In the genomic region with DNA sequence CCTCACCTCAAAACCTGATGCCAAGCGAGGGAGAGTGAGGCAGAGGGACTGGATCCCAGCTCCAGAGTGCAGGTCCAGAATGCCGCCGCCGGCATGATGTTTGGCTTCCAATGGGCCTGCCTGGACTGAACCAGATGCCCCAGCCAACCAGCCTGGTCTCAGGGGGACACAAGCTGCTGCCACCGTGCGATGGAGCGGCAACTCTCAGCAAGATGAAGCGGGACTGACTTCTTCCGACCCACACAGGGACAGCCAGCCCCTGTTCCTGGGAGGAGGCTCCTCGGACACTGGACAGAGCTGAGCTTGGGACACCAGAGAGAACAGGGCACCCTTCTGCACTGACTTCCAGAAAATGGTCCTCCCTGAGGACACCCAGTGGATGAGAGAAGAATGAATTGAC, we compare ENCODE assay signal across 15 mouse cellular contexts. TPM values are rescaled to one million over a fixed set of nuclear protein-coding genes. Genes with fewer than 3 reads are reported as not detected.
DNase-seq lines count a peak whose midpoint lies in the region; ATAC-seq and TF ChIP-seq lines count a peak whose summit lies in the region.
"Had no signal": no experiment of that assay in that cellular context is flagged by ENCODE, and none has a peak within 500 bp of the region (broad histone marks: within the 10 kb centered on the region; RNA-seq: fewer than 3 reads in every experiment).

No protein-coding gene starts in this region.

- DNase-seq in cerebellum, adult 9-11 months, result peak; percentile 27
- no peak for DNase-seq in cerebellum, adult 9-10 months
- DNase-seq in midbrain, embryonic 10.5 days (ENCODE audit: low spot score), result no peak
- no peak for DNase-seq in midbrain, postnatal 0 days (ENCODE audit: low spot score)
- no peak for DNase-seq in ES-E14 (ENCODE audit: low read depth, low spot score)
- no peak for DNase-seq in gastrocnemius, postnatal 36 days
- DNase-seq: cerebellum, adult 11-12 months; heart, postnatal 4 days; lung, postnatal 14 days; right cerebral cortex, postnatal 14 days had no signal

- peak; percentile 11; the same call in 1 of the 2 replicates for TF ChIP-seq CTCF in intestine, postnatal 0 days (IDR thresholded peaks at IDR 0.05; ENCODE audit: low read depth)
- no peak for TF ChIP-seq CTCF in midbrain, postnatal 0 days (IDR thresholded peaks at IDR 0.05)

- intact Hi-C loops in gastrocnemius, postnatal 36 days (cut with DNase I), result no loop called here

- H3K27me3 ChIP-seq in intestine, postnatal 0 days (replicated peaks; ENCODE audit: control insufficient read depth, insufficient read depth, low read length), result no peaks in the 10 kb centered on the region
- no peaks in the 10 kb centered on the region for H3K27me3 ChIP-seq in intestine, embryonic 16.5 days (replicated peaks; ENCODE audit: control insufficient read depth, insufficient read depth, low read length)
- H3K27me3 ChIP-seq in midbrain, embryonic 10.5 days (ENCODE audit: low read depth, poor library complexity, severe bottlenecking), result no peaks in the 10 kb centered on the region
- no peaks in the 10 kb centered on the region for H3K27me3 ChIP-seq in midbrain, postnatal 0 days (ENCODE audit: insufficient read depth, low read length)
- H3K27me3 ChIP-seq: kidney, embryonic 15.5 days; limb, embryonic 12.5 days; liver, embryonic 15.5 days had no signal

- no peak overlapping the region for H3K4me3 ChIP-seq in intestine, postnatal 0 days (ENCODE audit: low read depth, low read length)
- H3K4me3 ChIP-seq in intestine, embryonic 16.5 days (ENCODE audit: low read length), result no peak overlapping the region
- H3K4me3 ChIP-seq in midbrain, embryonic 10.5 days, result no peak overlapping the region
- no peak overlapping the region for H3K4me3 ChIP-seq in midbrain, postnatal 0 days (ENCODE audit: low read depth, low read length)
- H3K4me3 ChIP-seq in ES-E14 (ENCODE audit: insufficient read depth in 1 of 2, low read depth in 1 of 2, low read length in 2 of 2, poor library complexity in 1 of 2, severe bottlenecking in 1 of 2), result peak overlapping the region; percentile 20 to 46; a peak in 3 of 4 replicates
- H3K4me3 ChIP-seq: kidney, embryonic 15.5 days; limb, embryonic 12.5 days; liver, embryonic 15.5 days had no signal

- 0 out of 2 replicates have a peak, but pooled peaks cover 14% of the 10 kb centered on the region for H3K36me3 ChIP-seq in intestine, postnatal 0 days (ENCODE audit: control insufficient read depth, insufficient read depth)
- no peaks in the 10 kb centered on the region for H3K36me3 ChIP-seq in intestine, embryonic 16.5 days (ENCODE audit: control insufficient read depth, insufficient read depth, low read length)
- H3K36me3 ChIP-seq in midbrain, embryonic 10.5 days, result peaks cover 64% of the 10 kb centered on the region
- peaks cover 17% of the 10 kb centered on the region for H3K36me3 ChIP-seq in midbrain, postnatal 0 days (ENCODE audit: insufficient read depth, low read length)
- H3K36me3 ChIP-seq in ES-E14 (ENCODE audit: control insufficient read depth, insufficient read depth, low read length, poor library complexity, severe bottlenecking), result peaks cover 11% of the 10 kb centered on the region; the same call in 1 of the 2 replicates

- H3K4me1 ChIP-seq in intestine, postnatal 0 days (replicated peaks; ENCODE audit: control insufficient read depth, insufficient read depth, low read length), result peaks cover 2% of the 10 kb centered on the region; the same call in 1 of the 2 replicates
- peaks cover 22% of the 10 kb centered on the region for H3K4me1 ChIP-seq in intestine, embryonic 16.5 days (ENCODE audit: control insufficient read depth, insufficient read depth, low read length)
- peaks cover 9% of the 10 kb centered on the region for H3K4me1 ChIP-seq in midbrain, embryonic 10.5 days
- H3K4me1 ChIP-seq in midbrain, postnatal 0 days (ENCODE audit: insufficient read depth, low read length), result no peaks in the 10 kb centered on the region
- H3K4me1 ChIP-seq in ES-E14 (ENCODE audit: control insufficient read depth in 2 of 2, insufficient read depth in 2 of 2, low read length in 2 of 2, poor library complexity in 1 of 2), result peaks cover 3 to 42% of the 10 kb centered on the region in 2 experiments; a peak in 3 of 4 replicates

- in situ Hi-C loops in ES-E14 (cut with MboI; ENCODE audit: low sequenced_read_pairs in 2 of 2, unreplicated experiment in 2 of 2), result no loop called here

- no peak for ATAC-seq in intestine, postnatal 0 days
- ATAC-seq in intestine, embryonic 16.5 days, result no peak
- no peak for ATAC-seq in midbrain, postnatal 0 days (ENCODE audit: low FRiP score)

- no peak overlapping the region for H3K27ac ChIP-seq in intestine, postnatal 0 days (ENCODE audit: low read depth, low read length)
- no peak overlapping the region for H3K27ac ChIP-seq in intestine, embryonic 16.5 days (ENCODE audit: low read length)
- H3K27ac ChIP-seq in midbrain, embryonic 10.5 days (replicated peaks), result peak overlapping the region; percentile 55; the same call in 1 of the 2 replicates
- H3K27ac ChIP-seq in midbrain, postnatal 0 days (ENCODE audit: low read depth, low read length), result no peak overlapping the region
- H3K27ac ChIP-seq in ES-E14 (ENCODE audit: insufficient read depth, low read depth, low read length, poor library complexity, severe bottlenecking), result peak overlapping the region; percentile 80; the same call in 1 of the 2 replicates
- H3K27ac ChIP-seq: kidney, embryonic 15.5 days; limb, embryonic 12.5 days; liver, embryonic 15.5 days had no signal

- H3K4me2 ChIP-seq in intestine, postnatal 0 days (replicated peaks; ENCODE audit: low read depth), result no peak overlapping the region
- H3K4me2 ChIP-seq in intestine, embryonic 16.5 days (ENCODE audit: low read depth, low read length), result no peak overlapping the region
- no peak overlapping the region for H3K4me2 ChIP-seq in midbrain, postnatal 0 days (ENCODE audit: low read depth, low read length, poor library complexity, severe bottlenecking)
- H3K4me2 ChIP-seq: kidney, embryonic 15.5 days; limb, embryonic 12.5 days; liver, embryonic 15.5 days had no signal

- H3K9ac ChIP-seq in intestine, postnatal 0 days (ENCODE audit: low read depth, low read length), result no peak overlapping the region
- no peak overlapping the region for H3K9ac ChIP-seq in intestine, embryonic 16.5 days (ENCODE audit: low read depth, low read length)
- H3K9ac ChIP-seq in midbrain, postnatal 0 days (replicated peaks; ENCODE audit: low read length, poor library complexity, severe bottlenecking), result no peak overlapping the region
- H3K9ac ChIP-seq in ES-E14 (ENCODE audit: insufficient read depth, low read depth, low read length, poor library complexity, severe bottlenecking), result peak overlapping the region; percentile 51; the same call in 1 of the 2 replicates
- H3K9ac ChIP-seq: kidney, embryonic 15.5 days; limb, embryonic 12.5 days; liver, embryonic 15.5 days had no signal

- no peaks in the 10 kb centered on the region for H3K9me3 ChIP-seq in intestine, postnatal 0 days (ENCODE audit: control insufficient read depth)
- H3K9me3 ChIP-seq in intestine, embryonic 16.5 days (ENCODE audit: control insufficient read depth, low read length), result no peaks in the 10 kb centered on the region
- H3K9me3 ChIP-seq in midbrain, embryonic 10.5 days (replicated peaks), result no peaks in the 10 kb centered on the region
- no peaks in the 10 kb centered on the region for H3K9me3 ChIP-seq in midbrain, postnatal 0 days (ENCODE audit: low read length)
- no peaks in the 10 kb centered on the region for H3K9me3 ChIP-seq in ES-E14 (ENCODE audit: control insufficient read depth, insufficient read depth, low read depth, low read length)
- H3K9me3 ChIP-seq: kidney, embryonic 15.5 days; limb, embryonic 12.5 days; liver, embryonic 15.5 days had no signal

- 88% methylated on average over 10 of the region's 10 CpGs for WGBS in intestine, postnatal 0 days
- 89% methylated on average over 10 of the region's 10 CpGs for WGBS in intestine, embryonic 16.5 days
- WGBS in midbrain, embryonic 10.5 days, result 76% methylated on average over 10 of the region's 10 CpGs
- 58% methylated on average over 10 of the region's 10 CpGs for WGBS in midbrain, postnatal 0 days

TF ChIP-seq in ES-E14, 5 proteins besides CTCF, POLR2A, EP300 and RAD21:
- TF ChIP-seq ZC3H11A (IDR thresholded peaks at IDR 0.05; ENCODE audit: borderline replicate concordance, low read depth, low read length), result no peak
- no peak for TF ChIP-seq HCFC1 (IDR thresholded peaks at IDR 0.05; ENCODE audit: borderline replicate concordance, insufficient read depth, low read length)
- TF ChIP-seq CHD2 (IDR thresholded peaks at IDR 0.05; ENCODE audit: low read depth, low read length), result no peak
- TF ChIP-seq ZNF384 (IDR thresholded peaks at IDR 0.05; ENCODE audit: low read depth, low read length), result no peak
- no peak for TF ChIP-seq MAFK (IDR thresholded peaks at IDR 0.05; ENCODE audit: insufficient read depth, low read depth, low read length)
TF ChIP-seq in ES-E14: peak in this region for 0.

RNA-seq across cellular contexts. Expression of gene Ldhd, which starts 7.6 kb away (rescaled TPM):
- 5.8 and 6.5 TPM in 2 replicates for polyA plus RNA-seq in intestine, postnatal 0 days (2015; fragmentation: Nextera tagmentation; extraction: Ambion mirVana)
- polyA plus RNA-seq in intestine, embryonic 16.5 days (2015; fragmentation: Nextera tagmentation; extraction: Ambion mirVana), result 2.7 and 3.5 TPM in 2 replicates
- 0.09 and 0.12 TPM in 2 replicates for polyA plus RNA-seq in midbrain, embryonic 10.5 days (2016; fragmentation: Nextera tagmentation; extraction: Ambion mirVana)
- 1.5 and 3.3 TPM in 2 replicates for total RNA-seq in midbrain, postnatal 0 days (2014; rRNA removed)
- polyA plus RNA-seq in midbrain, postnatal 0 days (2015; fragmentation: Nextera tagmentation; extraction: Ambion mirVana), result 2.0 and 2.8 TPM in 2 replicates
- 0.49 and 1.5 TPM in 2 replicates for total RNA-seq in ES-E14 (2012; rRNA removed)
- total RNA-seq in gastrocnemius, postnatal 36 days (2021), result 10 to 100 TPM; 32.4 to 34.9 TPM

RNA-seq across cellular contexts. Expression of gene Zfp1, which starts 20.6 kb away (rescaled TPM):
- polyA plus RNA-seq in intestine, postnatal 0 days (2015; fragmentation: Nextera tagmentation; extraction: Ambion mirVana), result 6.9 and 7.8 TPM in 2 replicates
- 12.6 and 16.0 TPM in 2 replicates for polyA plus RNA-seq in intestine, embryonic 16.5 days (2015; fragmentation: Nextera tagmentation; extraction: Ambion mirVana)
- polyA plus RNA-seq in midbrain, embryonic 10.5 days (2016; fragmentation: Nextera tagmentation; extraction: Ambion mirVana), result 22.2 and 22.4 TPM in 2 replicates
- total RNA-seq in midbrain, postnatal 0 days (2014; rRNA removed), result 18.1 and 22.2 TPM in 2 replicates
- polyA plus RNA-seq in midbrain, postnatal 0 days (2015; fragmentation: Nextera tagmentation; extraction: Ambion mirVana), result 22.7 and 23.3 TPM in 2 replicates
- total RNA-seq in ES-E14 (2012; rRNA removed), result 18.0 and 18.7 TPM in 2 replicates
- total RNA-seq in gastrocnemius, postnatal 36 days (2021), result 1 to 10 TPM; 6.8 to 9.2 TPM

Comparison
In these comparisons a context has a peak if more than half of its experiments do, and no peak if none do; other contexts are left out.
1. H3K27ac ChIP-seq: peak in midbrain, embryonic 10.5 days (single experiment) and ES-E14 (single experiment); none in intestine, postnatal 0 days (single experiment), intestine, embryonic 16.5 days (single experiment) and midbrain, postnatal 0 days (single experiment).
2. H3K4me3 ChIP-seq: peak in ES-E14 (2 of 2); none in intestine, postnatal 0 days (single experiment), intestine, embryonic 16.5 days (single experiment), midbrain, embryonic 10.5 days (single experiment) and midbrain, postnatal 0 days (single experiment).